Mouse (Mus musculus) left cerebral cortex, postnatal 4 days (tissue): ENCODE measurements around the gene Pm20d2. TPM values are rescaled to one million over a fixed set of nuclear protein-coding genes. Genes with fewer than 3 reads are reported as not detected.
A peak's percentile ranks its signal among the peaks of the same experiment; 100 is the strongest.

Experiments used
- DNase-seq: peaks from one replicate; pipeline ENCODE4 v3.0.0-alpha.2; 2022
- intact Hi-C: fragments of 180-260 bp; cut with DNase I; formaldehyde crosslinking; loops from one replicate; pipeline ENCODE4 v1.15.1; 2025
- total RNA-seq, 2 experiments: library from RNA; stranded (reverse); gene quantifications; 2 replicates each; pipeline ENCODE4 v1.2.3; 2021

The Pm20d2 gene
- total RNA-seq, 2 experiments from 2014 or later = 8.2 to 8.4 TPM

DNA sequence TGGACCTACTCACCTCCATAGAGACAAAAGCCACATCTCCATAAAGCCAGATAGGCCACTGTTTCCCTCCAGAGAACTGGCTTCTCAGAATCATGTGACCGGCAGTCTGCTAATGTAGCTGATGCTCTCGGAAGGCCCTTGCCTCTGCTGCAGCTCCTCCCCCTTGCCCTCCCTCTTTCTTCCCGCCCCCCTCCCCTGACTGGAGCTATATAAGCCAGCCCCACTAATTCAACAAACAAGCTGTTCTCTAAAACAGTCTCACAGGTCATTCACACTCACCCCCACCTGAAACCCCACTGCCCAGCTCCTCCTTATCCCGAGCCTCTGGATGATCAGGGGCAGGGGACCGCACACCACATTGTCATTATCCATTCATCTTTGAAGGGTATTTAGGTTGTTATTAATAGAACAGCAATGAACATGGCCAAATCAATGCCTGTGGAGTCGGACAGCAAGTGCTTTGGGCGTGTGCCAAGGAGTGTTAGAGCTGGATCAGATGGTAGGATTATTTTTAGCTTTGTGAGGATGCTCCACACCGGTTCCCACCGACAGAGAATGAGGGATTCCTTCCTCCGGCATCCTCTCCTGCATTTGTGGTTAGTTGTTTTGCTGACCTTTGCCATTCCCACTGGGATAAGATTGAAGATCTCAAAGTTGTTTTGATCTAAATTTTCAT is 64.0 kb downstream of the Pm20d2 start:
- peak; percentile 76 for DNase-seq
- intact Hi-C loops = loop anchor here (2.0 kb wide), 1 partner anchor 167 kb away; no protein-coding TSS in a partner anchor

DNA sequence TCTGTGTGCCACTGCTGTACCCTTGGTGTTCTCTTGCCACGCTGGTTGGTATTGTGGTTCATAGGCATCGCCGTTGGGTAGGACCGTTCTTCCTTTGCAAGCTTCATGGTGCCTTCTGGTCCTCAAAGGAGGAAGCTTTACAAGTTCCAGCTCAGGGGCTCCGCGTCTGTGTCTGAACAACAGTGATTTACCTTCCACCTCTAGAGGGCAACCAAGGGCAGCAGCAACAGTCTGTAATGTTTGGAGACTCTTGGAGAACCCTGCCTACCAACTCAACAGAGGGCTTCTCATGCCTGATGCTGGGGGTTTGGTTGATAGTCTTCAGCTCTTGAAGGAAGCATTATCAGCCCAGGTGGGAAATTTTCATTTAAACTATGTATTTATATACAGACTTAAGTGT is 65.0 kb downstream of the Pm20d2 start:
- intact Hi-C loops = loop anchor here (2.0 kb wide), 1 partner anchor 168 kb away; no protein-coding TSS in a partner anchor
- DNase-seq = peak; percentile 49

Other genes with a start within 250 kb of the Pm20d2 start
- 10 to 100 TPM; 29.7 to 32.8 TPM for gene Ankrd6, start 238.9 kb downstream of the Pm20d2 start, total RNA-seq
- 10 to 100 TPM; 53.9 to 59.9 TPM for gene Rragd, start 206.7 kb downstream of the Pm20d2 start, total RNA-seq
- 100 to 1,000 TPM; 108 to 110 TPM for gene Ube2j1, start 158.3 kb downstream of the Pm20d2 start, total RNA-seq
- under 1 TPM in 1 of 2 experiments, not detected in 1; 0.50 TPM for gene Gabrr2, start 126.7 kb downstream of the Pm20d2 start, total RNA-seq
- gene Gabrr1, start 57.2 kb downstream of the Pm20d2 start, total RNA-seq = under 1 TPM in 1 of 2 experiments, not detected in 1; 0.16 TPM
- gene Srsf12, start 19.3 kb upstream of the Pm20d2 start, total RNA-seq = 10 to 100 TPM; 46.7 to 48.9 TPM
- gene Pnrc1, start 100.4 kb upstream of the Pm20d2 start, total RNA-seq = 10 to 100 TPM; 79.0 to 80.6 TPM
- gene Rngtt, start 120.6 kb upstream of the Pm20d2 start, total RNA-seq = 10 to 100 TPM; 25.7 to 29.4 TPM